ENCODE assay signal across 24 mouse cellular contexts in genomic region chr15:12522810-12523209, GRCm38 (mm10).
DNase-seq lines count a peak whose midpoint lies in the region; ATAC-seq lines count a peak whose summit lies in the region.
"Had no signal": no experiment of that assay in that cellular context is flagged by ENCODE, and none has a peak within 500 bp of the region (broad histone marks: within the 10 kb centered on the region; RNA-seq: fewer than 3 reads in every experiment).

No protein-coding gene starts in this region.

- H3K4me1 ChIP-seq in heart, embryonic 16.5 days (ENCODE audit: control insufficient read depth, insufficient read depth, low read length): peaks cover 20% of the 10 kb centered on the region
- H3K4me1 ChIP-seq in kidney, embryonic 16.5 days (ENCODE audit: insufficient read depth, low read length): peaks cover 17% of the 10 kb centered on the region
- H3K4me1 ChIP-seq: intestine, embryonic 15.5 days; liver, embryonic 15.5 days had no signal

- H3K4me2 ChIP-seq in heart, embryonic 16.5 days (ENCODE audit: low read depth, low read length): no peak overlapping the region
- H3K4me2 ChIP-seq in kidney, embryonic 16.5 days (replicated peaks; ENCODE audit: low read depth, low read length): no peak overlapping the region
- H3K4me2 ChIP-seq: forebrain, embryonic 13.5 days; hindbrain, embryonic 12.5 days; intestine, embryonic 15.5 days; limb, embryonic 12.5 days; liver, embryonic 15.5 days; midbrain, embryonic 11.5 days had no signal

- H3K9ac ChIP-seq in heart, embryonic 16.5 days (ENCODE audit: low read length): no peak overlapping the region
- no peak overlapping the region for H3K9ac ChIP-seq in kidney, embryonic 16.5 days (replicated peaks; ENCODE audit: low read length)
- H3K9ac ChIP-seq: forebrain, embryonic 13.5 days; hindbrain, embryonic 12.5 days; intestine, embryonic 15.5 days; limb, embryonic 12.5 days; liver, embryonic 15.5 days had no signal

- 0 out of 2 replicates have a peak, but pooled peaks cover 4% of the 10 kb centered on the region for H3K36me3 ChIP-seq in heart, embryonic 16.5 days (ENCODE audit: control insufficient read depth, insufficient read depth)
- peaks cover 15% of the 10 kb centered on the region for H3K36me3 ChIP-seq in kidney, embryonic 16.5 days (ENCODE audit: insufficient read depth, low read length)
- H3K36me3 ChIP-seq: hindbrain, embryonic 12.5 days; intestine, embryonic 15.5 days; liver, embryonic 15.5 days had no signal

- peak; percentile 55 for ATAC-seq in heart, embryonic 16.5 days (replicated peaks; ENCODE audit: extremely low read depth, insufficient read depth, low FRiP score)
- ATAC-seq in kidney, embryonic 16.5 days (ENCODE audit: low FRiP score, low TSS enrichment): no peak
- ATAC-seq: CD4-positive, CD25-positive, alpha-beta regulatory T cell, adult 4 months; forebrain, embryonic 13.5 days; hindbrain, postnatal 0 days; intestine, embryonic 15.5 days; midbrain, embryonic 16.5 days had no signal

- WGBS in heart, embryonic 16.5 days: 36% methylated on average over 7 of the region's 7 CpGs
- 62% methylated on average over 7 of the region's 7 CpGs for whole genome bisulfite sequencing in kidney, embryonic 16.5 days

- peaks cover 3% of the 10 kb centered on the region; the same call in 1 of the 2 replicates for H3K9me3 ChIP-seq in heart, embryonic 16.5 days (replicated peaks; ENCODE audit: control insufficient read depth, low read length)
- no peaks in the 10 kb centered on the region for H3K9me3 ChIP-seq in kidney, embryonic 16.5 days (ENCODE audit: low read length)
- H3K9me3 ChIP-seq: forebrain, embryonic 13.5 days; hindbrain, embryonic 12.5 days; intestine, embryonic 15.5 days; liver, embryonic 15.5 days had no signal

- H3K27ac ChIP-seq in heart, embryonic 16.5 days (ENCODE audit: low read length): peak overlapping the region; percentile 38; the same call in 1 of the 2 replicates
- no peak overlapping the region for H3K27ac ChIP-seq in kidney, embryonic 16.5 days (ENCODE audit: low read length)
- H3K27ac ChIP-seq: forebrain, embryonic 13.5 days; hindbrain, embryonic 12.5 days; hindbrain, postnatal 0 days; intestine, embryonic 15.5 days; left cerebral cortex, adult 2 months; limb, embryonic 12.5 days; liver, embryonic 15.5 days had no signal

- H3K27me3 ChIP-seq in heart, embryonic 16.5 days (ENCODE audit: control insufficient read depth, insufficient read depth, low read length): no peaks in the 10 kb centered on the region
- H3K27me3 ChIP-seq in kidney, embryonic 16.5 days (ENCODE audit: insufficient read depth, low read length): no peaks in the 10 kb centered on the region
- H3K27me3 ChIP-seq: forebrain, embryonic 13.5 days; hindbrain, embryonic 12.5 days; intestine, embryonic 15.5 days; limb, embryonic 12.5 days; liver, embryonic 15.5 days had no signal

- intact Hi-C loops in heart, postnatal 14 days (cut with DNase I): no loop called here

- H3K4me3 ChIP-seq in heart, embryonic 16.5 days (ENCODE audit: low read length): no peak overlapping the region
- no peak overlapping the region for H3K4me3 ChIP-seq in kidney, embryonic 16.5 days (ENCODE audit: low read length)
- H3K4me3 ChIP-seq: forebrain, embryonic 13.5 days; hindbrain, embryonic 12.5 days; intestine, embryonic 15.5 days; left cerebral cortex, adult 2 months; limb, embryonic 12.5 days; liver, embryonic 15.5 days had no signal

- peak; percentile 86 for DNase-seq in heart, adult 11 months
- DNase-seq in heart, postnatal 14 days: no peak
- no peak for DNase-seq in heart, adult 8-10 months (ENCODE audit: low spot score)
- DNase-seq in kidney, postnatal 36 days: peak; percentile 37 to 60
- DNase-seq in Muller cell, postnatal 12 days (ENCODE audit: inconsistent ontology term): no peak
- DNase-seq: cerebellum, adult 11 months; cerebellum, adult 9-10 months; cerebellum, postnatal 36 days; lung, postnatal 36 days; right cerebral cortex, postnatal 25 days; spleen, adult 18-20 months; thymus, postnatal 14 days had no signal

Comparison
In these comparisons a context has a peak if more than half of its experiments do, and no peak if none do; other contexts are left out.
1. DNase-seq: peak in heart, adult 11 months (single experiment) and kidney, postnatal 36 days (2 of 2); none in heart, postnatal 14 days (0 of 2), heart, adult 8-10 months (single experiment) and Muller cell, postnatal 12 days (single experiment).